Mouse (Mus musculus): ENCODE results near the gene Slc10a2.
"Not testable (repeated sequence)": the region's sequence is repeated elsewhere in the genome, so short reads cannot be mapped to it uniquely, and the experiment has no call there.

Slc10a2 gene

GRCm38 (mm10) chr8:5105186-5105585, at the start of gene Slc10a2:
TSS of gene Slc10a2 (minus strand) at chr8:5105351.
- DNase-seq (ENCODE audit: low spot score) = no peak

GRCm38 (mm10) chr8:5129322-5129829, 24.2 kb upstream of the Slc10a2 start:
- DNase-seq (ENCODE audit: low spot score) = no peak

- DNase-seq (ENCODE audit: low spot score) = no peak
Observed at GRCm38 (mm10) chr8:5106855-5107254, 1.7 kb upstream of the Slc10a2 start.

GRCm38 (mm10) chr8:5095392-5095791, 9.8 kb downstream of the Slc10a2 start:
- no peak for DNase-seq (ENCODE audit: low spot score)

- DNase-seq (ENCODE audit: low spot score) = not testable (repeated sequence)
Observed at GRCm38 (mm10) chr8:5093991-5094390, 11.2 kb downstream of the Slc10a2 start.

GRCm38 (mm10) chr8:5073654-5074293, 31.4 kb downstream of the Slc10a2 start:
- no peak for DNase-seq (ENCODE audit: low spot score)

GRCm38 (mm10) chr8:5058888-5059287, 46.3 kb downstream of the Slc10a2 start:
- no peak for DNase-seq (ENCODE audit: low spot score)

- DNase-seq (ENCODE audit: low spot score) = not testable (repeated sequence)
Observed at GRCm38 (mm10) chr8:5044361-5044900, 60.7 kb downstream of the Slc10a2 start.

- no peak for DNase-seq (ENCODE audit: low spot score)
Observed at GRCm38 (mm10) chr8:5038811-5039561, 66.2 kb downstream of the Slc10a2 start.
